Mouse (Mus musculus): ENCODE results near the gene Arid2. TPM values are rescaled to one million over a fixed set of nuclear protein-coding genes. Genes with fewer than 3 reads are reported as not detected.
"Not testable (repeated sequence)": the region's sequence is repeated elsewhere in the genome, so short reads cannot be mapped to it uniquely, and the experiment has no call there.

Gene Arid2
- polyA plus RNA-seq, 1 experiment from 2014 or later = 11.6 TPM

DNA sequence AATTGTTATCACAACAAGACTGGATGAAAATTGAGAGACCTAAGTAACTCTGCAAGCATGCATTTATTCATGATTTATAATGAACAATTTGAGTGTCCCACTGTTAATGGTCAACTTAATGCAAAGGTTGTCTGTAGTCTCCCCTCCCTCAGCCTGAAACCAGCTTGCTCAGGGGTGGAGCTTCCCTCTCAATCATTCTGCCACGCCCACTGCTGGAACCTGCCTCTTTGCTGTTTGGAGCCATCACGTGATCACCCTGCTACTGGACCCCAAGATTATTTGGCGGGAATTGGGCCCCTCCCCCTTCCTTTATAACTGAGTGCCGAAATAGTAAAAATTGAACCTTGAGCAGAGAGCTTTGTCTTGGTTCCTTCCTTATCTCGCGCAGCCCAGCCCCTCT lies 154.2 kb downstream of the Arid2 start:
- not testable (repeated sequence) for H3K9me3 ChIP-seq (replicated peaks); H3K27me3 ChIP-seq; H3K27ac ChIP-seq; H3K4me3 ChIP-seq; H3K4me2 ChIP-seq; H3K9ac ChIP-seq; ATAC-seq (replicated peaks; ENCODE audit: insufficient number of reproducible peaks, insufficient read depth, low FRiP score, low read depth); H3K4me1 ChIP-seq (replicated peaks)
- 83% methylated on average over 6 of the region's 6 CpGs for WGBS
- peaks cover 27% of the 10 kb centered on the region for H3K36me3 ChIP-seq

DNA sequence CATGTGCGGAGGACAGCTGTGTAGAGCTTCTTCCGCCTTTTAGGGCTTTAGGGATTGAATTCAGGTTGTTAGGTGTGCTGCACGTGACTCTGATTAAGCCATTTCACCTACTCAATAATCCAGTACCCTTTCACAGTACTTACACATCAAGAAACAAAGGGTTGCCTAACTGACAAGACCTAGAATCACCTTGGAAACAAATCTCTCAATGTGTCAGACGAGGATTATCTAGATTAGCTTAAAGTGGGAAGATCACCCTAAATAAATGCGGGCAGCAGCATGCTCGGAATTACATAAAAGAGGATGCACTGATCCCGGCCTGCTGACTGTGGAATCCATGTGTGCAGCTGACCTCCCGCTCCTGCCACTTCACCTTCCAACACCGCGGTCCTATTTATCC lies 159.5 kb downstream of the Arid2 start:
- Histone ChIP-seq H3K4me1 (replicated peaks) (no peaks in the 10 kb centered on the region), H3K36me3 (peaks cover 31% of the 10 kb centered on the region), H3K4me2 (no peak overlapping the region), H3K9ac (no peak overlapping the region), H3K9me3 (replicated peaks) (no peaks in the 10 kb centered on the region), H3K27ac (no peak overlapping the region), H3K4me3 (no peak overlapping the region), H3K27me3 (no peaks in the 10 kb centered on the region)
- ATAC-seq (replicated peaks; ENCODE audit: insufficient number of reproducible peaks, insufficient read depth, low FRiP score, low read depth) = no peak
- 86% methylated on average over 10 of the region's 10 CpGs for WGBS

DNA sequence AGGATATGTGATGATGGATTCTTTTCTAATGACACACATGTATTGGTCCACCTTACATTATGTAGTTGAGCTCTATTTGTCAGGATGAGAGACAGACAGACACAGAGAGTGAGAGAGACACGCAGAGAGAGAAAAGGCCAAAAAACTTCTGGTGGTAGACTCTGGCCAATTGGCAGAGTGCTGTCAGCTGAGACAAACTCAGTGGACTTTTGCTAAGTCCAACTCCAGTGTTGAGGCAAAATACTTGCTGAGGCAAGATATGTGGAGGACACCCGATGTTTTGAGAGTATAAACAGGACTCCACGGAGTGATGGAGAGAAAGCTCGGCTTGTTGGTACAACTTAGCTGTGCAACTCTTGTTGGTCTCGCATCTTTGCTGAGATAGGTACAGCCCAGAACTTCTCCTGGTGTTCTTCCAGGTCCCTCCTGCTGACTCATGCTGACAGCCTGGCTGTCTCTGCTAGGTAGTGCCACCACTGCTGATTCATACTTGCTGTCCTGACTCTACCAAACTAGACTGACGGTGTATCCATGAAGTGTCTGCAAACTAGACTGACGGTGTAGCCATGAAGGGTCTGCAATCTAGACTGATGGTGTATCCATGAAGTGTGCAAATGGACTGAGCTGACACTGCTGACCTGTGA lies 161.5 kb downstream of the Arid2 start:
- Histone ChIP-seq H3K27me3 (no peaks in the 10 kb centered on the region), H3K4me1 (replicated peaks) (no peaks in the 10 kb centered on the region), H3K27ac (no peak overlapping the region), H3K36me3 (peaks cover 24% of the 10 kb centered on the region), H3K9ac (no peak overlapping the region), H3K4me2 (no peak overlapping the region), H3K4me3 (no peak overlapping the region), H3K9me3 (replicated peaks) (no peaks in the 10 kb centered on the region)
- ATAC-seq (replicated peaks; ENCODE audit: insufficient number of reproducible peaks, insufficient read depth, low FRiP score, low read depth) = no peak
- WGBS = 85% methylated on average over 7 of the region's 7 CpGs

DNA sequence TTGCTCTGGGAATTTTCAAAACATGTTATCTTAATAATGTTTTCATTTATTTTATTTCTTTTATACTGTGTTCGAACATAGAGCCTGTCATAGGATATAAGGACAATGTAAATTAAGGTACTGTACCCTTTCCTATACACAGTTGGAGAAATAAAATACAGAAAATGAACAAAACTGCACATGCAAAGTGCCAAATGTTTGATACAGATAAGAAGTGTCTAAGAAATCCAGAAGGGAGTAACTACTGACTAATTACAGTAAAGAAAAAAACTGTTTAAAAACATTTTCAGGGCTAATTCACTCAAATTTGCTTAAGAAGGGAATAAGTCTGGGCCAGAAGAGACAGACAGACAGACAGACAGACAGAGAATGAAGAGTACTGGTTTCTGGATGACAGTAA lies 166.0 kb downstream of the Arid2 start:
- no peak overlapping the region for H3K9ac ChIP-seq
- H3K27me3 ChIP-seq = no peaks in the 10 kb centered on the region
- no peaks in the 10 kb centered on the region for H3K9me3 ChIP-seq (replicated peaks)
- WGBS = 84% methylated on average over 1 of the region's 1 CpGs
- H3K36me3 ChIP-seq = peaks cover 7% of the 10 kb centered on the region
- H3K27ac ChIP-seq = no peak overlapping the region
- H3K4me2 ChIP-seq = no peak overlapping the region
- ATAC-seq (replicated peaks; ENCODE audit: insufficient number of reproducible peaks, insufficient read depth, low FRiP score, low read depth) = no peak
- peaks cover 24% of the 10 kb centered on the region for H3K4me1 ChIP-seq (replicated peaks)
- no peak overlapping the region for H3K4me3 ChIP-seq

Small RNAs within 50 kb of the gene (microRNA-seq; reads per million reads assigned to microRNA genes)
- gene Gm25397 = not detected

Other genes starting within 250 kb of the Arid2 start
- gene Scaf11, start 173.3 kb downstream of the Arid2 start, polyA plus RNA-seq (2015; fragmentation: Nextera tagmentation; extraction: Ambion mirVana) = 51.8 and 55.1 TPM in 2 replicates